Mouse (Mus musculus) ES-E14 (cell line): ENCODE measurements around the gene Styx. TPM values are rescaled to one million over a fixed set of nuclear protein-coding genes. Genes with fewer than 3 reads are reported as not detected.

Experiments used
- DNase-seq: peaks from one replicate; pipeline ENCODE4 v3.0.0-alpha.2; 2013; ENCODE audit warnings: low read depth, low spot score
- H3K27ac ChIP-seq: 2 replicates; pipeline ENCODE4 v1.5.1; 2012; ENCODE audit warnings: low read depth, mild to moderate bottlenecking, low read length, moderate library complexity, mixed read lengths; ENCODE audit not compliant: poor library complexity, insufficient read depth, severe bottlenecking
- H3K36me3 ChIP-seq: 2 replicates; pipeline ENCODE4 v1.6.1; 2012; ENCODE audit warnings: mild to moderate bottlenecking, low read length, moderate library complexity, mixed read lengths; ENCODE audit not compliant: control insufficient read depth, poor library complexity, insufficient read depth, severe bottlenecking
- H3K4me1 ChIP-seq, 2 experiments: fragments of 150-350 bp in 1 of 2; sonication (generic) in 1 of 2; 2 replicates each; pipeline ENCODE4 v1.6.1; 2012; ENCODE audit warnings: low read length in 2 of 2, mild to moderate bottlenecking in 1 of 2, mixed read lengths in 1 of 2; ENCODE audit not compliant: control insufficient read depth in 2 of 2, insufficient read depth in 2 of 2, poor library complexity in 1 of 2
- H3K4me3 ChIP-seq, 2 experiments: fragments of 150-350 bp in 1 of 2; sonication (generic) in 1 of 2; 2 replicates each; pipeline ENCODE4 v1.5.1; 2012; ENCODE audit warnings: low read length in 2 of 2, low read depth in 1 of 2, mild to moderate bottlenecking in 1 of 2, mixed read lengths in 1 of 2; ENCODE audit not compliant: insufficient read depth in 1 of 2, poor library complexity in 1 of 2, severe bottlenecking in 1 of 2
- H3K9ac ChIP-seq: 2 replicates; pipeline ENCODE4 v1.6.1; 2012; ENCODE audit warnings: low read depth, mild to moderate bottlenecking, low read length, mixed read lengths; ENCODE audit not compliant: poor library complexity, insufficient read depth, severe bottlenecking
- H3K9me3 ChIP-seq: fragments of 150-350 bp; sonication (generic); 2 replicates; pipeline ENCODE4 v1.6.1; 2012; ENCODE audit warnings: low read depth, mild to moderate bottlenecking, low read length; ENCODE audit not compliant: control insufficient read depth, insufficient read depth
- CHD2 ChIP-seq: IDR thresholded peaks from 2 replicates; pipeline ENCODE4 v1.6.1; 2014; ENCODE audit warnings: mild to moderate bottlenecking, low read depth, low read length, inconsistent platforms
- HCFC1 ChIP-seq: IDR thresholded peaks from 2 replicates; pipeline ENCODE4 v1.6.1; 2012; ENCODE audit warnings: low read length, inconsistent platforms, borderline replicate concordance; ENCODE audit not compliant: insufficient read depth
- MAFK ChIP-seq: IDR thresholded peaks from 2 replicates; pipeline ENCODE4 v1.6.1; 2014; ENCODE audit warnings: mild to moderate bottlenecking, low read depth, low read length, inconsistent platforms; ENCODE audit not compliant: insufficient read depth
- ZC3H11A ChIP-seq: IDR thresholded peaks from 2 replicates; pipeline ENCODE4 v1.6.1; 2012; ENCODE audit warnings: low read depth, mild to moderate bottlenecking, inconsistent platforms, low read length, borderline replicate concordance
- ZNF384 ChIP-seq: IDR thresholded peaks from 2 replicates; pipeline ENCODE4 v1.6.1; 2012; ENCODE audit warnings: low read depth, low read length, inconsistent platforms
- in situ Hi-C, 2 experiments: fragments of 600-800 bp; cut with MboI; formaldehyde crosslinking; loops; one replicate each; pipeline ENCODE4 v1.15.1; 2025; ENCODE audit warnings: low sequenced_read_pairs in 2 of 2, inconsistent platforms in 1 of 2; ENCODE audit not compliant: unreplicated experiment in 2 of 2
- total RNA-seq: library from RNA; depleted of rRNA; stranded (reverse); fragments of 300-350 nt; gene quantifications from 2 replicates; pipeline ENCODE4 v1.2.3, GENCODE M21; 2012

Gene Styx
- total RNA-seq, 1 experiment = 19.1 TPM

DNA sequence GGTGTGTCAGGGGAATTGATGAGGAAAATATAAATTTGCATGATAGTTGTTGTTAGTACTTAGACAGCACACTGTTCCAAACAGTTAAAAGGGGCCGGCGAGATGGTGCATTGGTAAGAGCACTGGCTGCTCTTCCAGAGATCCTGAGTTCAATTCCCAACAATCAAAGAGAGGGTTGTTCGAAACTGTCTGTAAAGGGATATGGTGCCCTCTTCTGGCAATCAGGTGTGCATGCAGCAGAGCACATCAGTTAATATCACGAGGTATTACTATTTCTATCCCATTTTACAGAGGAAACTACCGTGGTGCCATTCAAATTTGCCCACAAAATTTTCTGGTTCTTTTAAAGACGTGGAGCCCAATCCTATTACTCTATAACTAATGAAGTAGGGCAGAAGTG is 83.3 kb downstream of the Styx start:
- TF ChIP-seq ZC3H11A (no peak), CHD2 (no peak), MAFK (no peak), HCFC1 (no peak), ZNF384 (no peak)
- Histone ChIP-seq H3K36me3 (no peaks in the 10 kb centered on the region), H3K4me3 (no peak overlapping the region), H3K27ac (no peak overlapping the region), H3K9ac (no peak overlapping the region), H3K9me3 (no peaks in the 10 kb centered on the region), H3K4me1 (peaks cover 0 to 5% of the 10 kb centered on the region in 2 experiments; a peak in 2 of 4 replicates)
- DNase-seq = no peak
- in situ Hi-C loops = loop anchor here in 1 of 2 experiments (25.0 kb wide), 1 partner anchor 447 kb away; the partner anchor contains the start of gene Ptger2

- no peak for DNase-seq
- peaks cover 5 to 13% of the 10 kb centered on the region in 2 experiments for H3K4me1 ChIP-seq
These were observed 87.5 kb downstream of the Styx start for GRCm38 (mm10) chr14:45438250-45438930.

DNA sequence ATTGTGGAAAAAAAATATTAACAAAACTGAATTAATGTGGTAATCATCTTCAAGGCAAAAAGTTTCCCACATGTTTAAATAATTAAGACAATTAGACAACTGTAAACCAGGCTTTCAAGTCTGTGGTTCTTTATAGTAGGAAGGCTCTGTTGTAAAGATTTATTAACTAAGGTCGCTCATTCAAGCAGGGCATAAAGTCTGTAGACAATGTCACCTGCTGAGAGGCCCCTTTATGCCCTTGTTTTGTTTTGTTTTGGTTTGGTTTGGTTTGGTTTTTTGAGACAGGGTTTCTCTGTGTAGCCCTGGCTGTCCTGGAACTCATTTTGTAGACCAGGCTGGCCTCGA is 88.0 kb downstream of the Styx start:
- Histone ChIP-seq H3K9ac (no peak overlapping the region), H3K9me3 (no peaks in the 10 kb centered on the region), H3K4me1 (peaks cover 6 to 13% of the 10 kb centered on the region in 2 experiments), H3K27ac (no peak overlapping the region), H3K36me3 (no peaks in the 10 kb centered on the region), H3K4me3 (no peak overlapping the region)
- TF ChIP-seq CHD2 (no peak), HCFC1 (no peak)
- DNase-seq = no peak
- in situ Hi-C loops = loop anchor here in 1 of 2 experiments (25.0 kb wide), 1 partner anchor 452 kb away; the partner anchor contains the start of gene Ptger2

More at GRCm38 (mm10) chr14:45438250-45438930, 87.5 kb downstream of the Styx start:
- Histone ChIP-seq H3K9me3 (no peaks in the 10 kb centered on the region), H3K36me3 (no peaks in the 10 kb centered on the region), H3K4me3 (no peak overlapping the region), H3K27ac (no peak overlapping the region), H3K9ac (no peak overlapping the region)
- in situ Hi-C loops = loop anchor here in 1 of 2 experiments (25.0 kb wide), 1 partner anchor 451 kb away; the partner anchor contains the start of gene Ptger2
- TF ChIP-seq HCFC1 = no peak
- TF ChIP-seq ZC3H11A = no peak
- TF ChIP-seq CHD2 = no peak
- no peak for TF ChIP-seq MAFK
- TF ChIP-seq ZNF384 = no peak

DNA sequence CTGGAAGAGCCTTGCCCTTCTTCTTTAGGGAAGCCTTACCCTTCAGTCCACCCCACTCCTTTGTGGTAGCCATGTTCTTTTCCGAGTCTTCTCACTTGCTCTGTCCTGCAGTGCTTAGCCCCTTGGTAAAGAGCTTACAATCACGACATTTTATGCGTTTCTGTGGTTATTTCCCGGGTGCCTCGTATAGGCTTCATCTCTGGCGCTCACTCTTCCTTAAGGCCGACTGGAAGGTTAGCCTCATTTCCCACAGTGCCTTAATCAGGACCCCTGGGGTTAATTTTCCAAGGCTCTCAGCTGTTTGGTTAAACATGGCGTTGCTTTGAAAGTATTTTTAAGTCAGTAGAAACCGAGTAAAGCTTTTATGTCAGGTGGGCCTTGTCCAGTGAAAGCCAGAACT is 88.5 kb downstream of the Styx start:
- TF ChIP-seq HCFC1 (no peak), ZC3H11A (no peak), ZNF384 (no peak), CHD2 (no peak), MAFK (no peak)
- H3K9ac ChIP-seq = no peak overlapping the region
- no peaks in the 10 kb centered on the region for H3K36me3 ChIP-seq
- H3K4me3 ChIP-seq = no peak overlapping the region
- no peak for DNase-seq
- in situ Hi-C loops = loop anchor here in 1 of 2 experiments (25.0 kb wide), 1 partner anchor 452 kb away; the partner anchor contains the start of gene Ptger2
- H3K4me1 ChIP-seq = peaks cover 8 to 14% of the 10 kb centered on the region in 2 experiments
- no peak overlapping the region; the same call in 1 of the 2 replicates for H3K27ac ChIP-seq
- H3K9me3 ChIP-seq = no peaks in the 10 kb centered on the region

DNA sequence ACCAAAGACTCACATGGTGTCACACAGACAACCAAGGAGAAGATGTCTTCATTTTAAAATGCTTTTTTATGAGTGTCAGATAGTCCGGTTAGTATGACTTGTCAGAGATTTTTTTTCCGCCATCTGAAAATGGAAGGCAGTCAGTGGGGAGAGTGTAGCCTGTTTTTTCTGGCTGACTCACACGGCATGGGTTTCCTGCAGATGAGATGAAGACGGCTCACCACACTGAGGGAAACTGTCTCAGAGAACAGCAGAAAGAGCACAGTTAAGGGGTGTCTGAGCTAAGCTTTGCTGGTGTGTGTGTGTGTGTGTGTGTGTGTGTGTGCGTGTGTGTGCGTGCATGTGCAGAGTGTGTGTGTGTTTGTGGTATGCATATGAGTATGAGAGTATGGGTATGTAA is 90.4 kb downstream of the Styx start:
- Histone ChIP-seq H3K9me3 (no peaks in the 10 kb centered on the region), H3K27ac (no peak overlapping the region), H3K36me3 (no peaks in the 10 kb centered on the region)

More for the DNA sequence above, 90.4 kb downstream of the Styx start:
- Histone ChIP-seq H3K4me1 (peaks cover 11 to 13% of the 10 kb centered on the region in 2 experiments), H3K4me3 (no peak overlapping the region), H3K9ac (no peak overlapping the region)
- in situ Hi-C loops = loop anchor here in 1 of 2 experiments (25.0 kb wide), 1 partner anchor 454 kb away; the partner anchor contains the start of gene Ptger2
- TF ChIP-seq CHD2 (no peak), ZC3H11A (no peak), HCFC1 (no peak), ZNF384 (no peak), MAFK (no peak)
- DNase-seq = no peak
